Mouse (Mus musculus): ENCODE measurements around the gene Gcnt2.

DNA sequence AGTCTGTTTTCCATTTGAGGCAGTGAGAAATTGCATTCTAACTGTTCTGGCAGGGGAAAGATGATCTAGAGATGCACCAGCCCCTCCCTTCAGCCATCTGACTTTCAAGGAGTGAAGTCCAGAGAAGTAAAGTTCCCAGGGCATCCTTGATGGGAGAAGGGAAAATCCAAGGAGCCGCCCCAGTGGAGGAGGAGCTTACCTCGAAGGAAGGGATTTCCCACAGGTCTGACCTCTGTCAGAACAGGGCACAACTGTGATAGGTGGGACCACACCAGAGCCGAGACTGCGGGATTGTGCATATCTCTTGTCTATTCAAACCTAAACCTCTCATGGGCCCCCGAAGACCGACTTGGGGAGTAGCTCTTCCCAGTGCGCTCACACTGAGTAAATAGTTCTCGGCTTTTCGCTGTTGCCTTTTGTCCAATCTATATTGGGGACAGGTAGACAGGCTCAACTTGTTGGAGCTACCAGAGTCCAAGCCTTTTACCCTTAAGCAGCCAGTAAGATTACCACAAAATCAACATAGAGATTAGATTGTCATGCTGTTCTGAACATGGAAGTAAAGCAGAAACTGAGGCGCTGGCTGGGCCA lies 91.9 kb downstream of the Gcnt2 start:
- no peak for TF ChIP-seq EP300 (IDR thresholded peaks at IDR 0.05; ENCODE audit: low read depth)
- no peak for TF ChIP-seq CTCF (IDR thresholded peaks at IDR 0.05; ENCODE audit: low read depth)
